Mouse (Mus musculus) forebrain, postnatal 0 days (tissue): ENCODE measurements around the gene Rps8. TPM values are rescaled to one million over a fixed set of nuclear protein-coding genes. Genes with fewer than 3 reads are reported as not detected.
"Not testable (repeated sequence)": the region's sequence is repeated elsewhere in the genome, so short reads cannot be mapped to it uniquely, and the experiment has no call there.

Experiments used
- ATAC-seq: fragments of 200-750 bp; cut with Nextera tagmentation; 2 replicates; pipeline ENCODE4 v1.8.0; 2017; ENCODE audit warnings: mild to moderate bottlenecking, moderate library complexity
- DNase-seq: peaks from one replicate; pipeline ENCODE4 v3.0.0-alpha.2; 2015
- H3K27ac ChIP-seq: fragments of 300-500 bp; sonication (generic); 2 replicates; pipeline ENCODE4 v1.5.1; 2014; ENCODE audit warnings: low read depth, mild to moderate bottlenecking, antibody characterized with exemption, low read length, moderate library complexity, mixed read lengths
- H3K27me3 ChIP-seq: fragments of 300-500 bp; sonication (generic); 2 replicates; pipeline ENCODE4 v1.6.1; 2014; ENCODE audit warnings: mild to moderate bottlenecking, low read length, mixed read lengths; ENCODE audit not compliant: insufficient read depth
- H3K36me3 ChIP-seq: fragments of 300-500 bp; sonication (generic); 2 replicates; pipeline ENCODE4 v1.6.1; 2014; ENCODE audit warnings: mild to moderate bottlenecking, moderate library complexity; ENCODE audit not compliant: insufficient read depth
- H3K4me1 ChIP-seq: fragments of 300-500 bp; sonication (generic); 2 replicates; pipeline ENCODE4 v1.6.1; 2014; ENCODE audit warnings: antibody characterized with exemption; ENCODE audit not compliant: insufficient read depth
- H3K4me2 ChIP-seq: fragments of 300-500 bp; sonication (generic); 2 replicates; pipeline ENCODE4 v1.6.1; 2014; ENCODE audit warnings: low read depth, mild to moderate bottlenecking, moderate library complexity
- H3K4me3 ChIP-seq: fragments of 300-500 bp; sonication (generic); 2 replicates; pipeline ENCODE4 v1.5.1; 2014; ENCODE audit warnings: low read depth, low read length, mixed read lengths
- H3K9ac ChIP-seq: fragments of 300-500 bp; sonication (generic); 2 replicates; pipeline ENCODE4 v1.6.1; 2014; ENCODE audit warnings: mild to moderate bottlenecking
- H3K9me3 ChIP-seq: fragments of 300-500 bp; sonication (generic); 2 replicates; pipeline ENCODE4 v1.6.1; 2016; ENCODE audit warnings: low read length
- CTCF ChIP-seq: sonication (generic); IDR thresholded peaks from 2 replicates; pipeline ENCODE4 v1.5.1; 2016; ENCODE audit warnings: antibody characterized with exemption, control low read depth, low read depth
- WGBS: fragments of 180-500 bp; shearing (Covaris S2); extraction: QIAGEN DNeasy Blood & Tissue Kit; methylation state at CpG from one replicate; pipeline ENCODE4 v1.1.7; 2014; 5-methylcytosine and 5-hydroxymethylcytosine counted together
- polyA plus RNA-seq: library from polyadenylated mRNA; unstranded; fragments of >200 nt; fragmentation: Nextera tagmentation; extraction: Ambion mirVana; gene quantifications from 2 replicates; pipeline ENCODE4 v1.2.1, GENCODE M21; 2015
- total RNA-seq: library from RNA; depleted of rRNA; stranded (reverse); fragments of >200 nt; gene quantifications from 2 replicates; pipeline ENCODE4 v1.2.3, GENCODE M21; 2014

Rps8 gene
- total and polyA plus RNA-seq, 2 experiments from 2014 or later, result 481 to 784 TPM

- peak overlapping the region; percentile 47 for H3K4me2 ChIP-seq
- ATAC-seq, result peak; percentile 70; the same call in 1 of the 2 replicates
- TF ChIP-seq CTCF, result peak; percentile 83
- H3K27ac ChIP-seq, result peak overlapping the region; percentile 87
- H3K9me3 ChIP-seq, result no peaks in the 10 kb centered on the region
- no peaks in the 10 kb centered on the region for H3K4me1 ChIP-seq
- peak overlapping the region; percentile 35 for H3K4me3 ChIP-seq
- H3K36me3 ChIP-seq, result no peaks in the 10 kb centered on the region
- H3K27me3 ChIP-seq, result no peaks in the 10 kb centered on the region
- peak overlapping the region; percentile 75 for H3K9ac ChIP-seq
- WGBS, result 1% methylated on average over 16 of the region's 16 CpGs
- DNase-seq, result peak; percentile 94
Observed at GRCm38 (mm10) chr4:117189382-117189855, 33.4 kb upstream of the Rps8 start.

GRCm38 (mm10) chr4:117188969-117189368 lies 32.9 kb upstream of the Rps8 start:
- 52% methylated on average over 3 of the region's 3 CpGs for WGBS
- no peaks in the 10 kb centered on the region for H3K4me1 ChIP-seq
- no peak for DNase-seq
- H3K36me3 ChIP-seq, result no peaks in the 10 kb centered on the region
- ATAC-seq, result no peak
- H3K4me2 ChIP-seq, result peak overlapping the region; percentile 47
- H3K27me3 ChIP-seq, result no peaks in the 10 kb centered on the region
- 0 out of 2 replicates have a peak overlapping the region, but pooled peaks have one; percentile 75 for H3K9ac ChIP-seq
- no peaks in the 10 kb centered on the region for H3K9me3 ChIP-seq
- no peak for TF ChIP-seq CTCF
- H3K4me3 ChIP-seq, result no peak overlapping the region
- 0 out of 2 replicates have a peak overlapping the region, but pooled peaks have one; percentile 87 for H3K27ac ChIP-seq

GRCm38 (mm10) chr4:117182759-117183096 lies 26.7 kb upstream of the Rps8 start:
- WGBS, result 14% methylated on average over 9 of the region's 9 CpGs
- not testable (repeated sequence) for H3K27me3 ChIP-seq, DNase-seq, H3K36me3 ChIP-seq, H3K9me3 ChIP-seq, H3K4me1 ChIP-seq
- Histone ChIP-seq H3K9ac (peak overlapping the region; percentile 57), H3K4me2 (peak overlapping the region; percentile 81), H3K4me3 (peak overlapping the region; percentile 41), H3K27ac (peak overlapping the region; percentile 74; the same call in 1 of the 2 replicates)
- ATAC-seq, result peak; percentile 42

- no peaks in the 10 kb centered on the region; the same call in 1 of the 2 replicates for H3K4me1 ChIP-seq
- ATAC-seq (peak; percentile 100), DNase-seq (peak; percentile 97)
- peak within 1 kb of the TSS; percentile 81 for H3K4me2 ChIP-seq
- peak within 1 kb of the TSS; percentile 41 for H3K4me3 ChIP-seq
- TF ChIP-seq CTCF, result no peak
- peak within 1 kb of the TSS; percentile 57 for H3K9ac ChIP-seq
- WGBS, result under 1% methylated on average over 42 of the region's 42 CpGs
- peak within 1 kb of the TSS; percentile 74; the same call in 1 of the 2 replicates for H3K27ac ChIP-seq
- H3K27me3 ChIP-seq, result no peaks in the 10 kb centered on the region
- no peaks in the 10 kb centered on the region for H3K9me3 ChIP-seq
- H3K36me3 ChIP-seq, result no peaks in the 10 kb centered on the region
Observed at GRCm38 (mm10) chr4:117181863-117182758, 26.1 kb upstream of the Rps8 start, which contains the start of gene Kif2c. Gene Kif2c (minus strand): TSS chr4:117182639.

- no peak for DNase-seq
- H3K36me3 ChIP-seq, result peaks cover 9% of the 10 kb centered on the region; the same call in 1 of the 2 replicates
- TF ChIP-seq CTCF, result no peak
- H3K27ac ChIP-seq, result no peak overlapping the region
- H3K9ac ChIP-seq, result no peak overlapping the region
- H3K9me3 ChIP-seq, result no peaks in the 10 kb centered on the region
- no peaks in the 10 kb centered on the region for H3K27me3 ChIP-seq
- ATAC-seq, result no peak
- no peaks in the 10 kb centered on the region for H3K4me1 ChIP-seq
- H3K4me2 ChIP-seq, result no peak overlapping the region
- H3K4me3 ChIP-seq, result no peak overlapping the region
- WGBS, result 90% methylated on average over 5 of the region's 5 CpGs
Observed at GRCm38 (mm10) chr4:117169936-117170335, 13.9 kb upstream of the Rps8 start.

- TF ChIP-seq CTCF, result no peak
- WGBS, result 71% methylated on average over 4 of the region's 4 CpGs
- no peak overlapping the region for H3K27ac ChIP-seq
- H3K4me3 ChIP-seq, result no peak overlapping the region
- H3K4me1 ChIP-seq, result no peaks in the 10 kb centered on the region
- H3K4me2 ChIP-seq, result no peak overlapping the region
- no peaks in the 10 kb centered on the region for H3K9me3 ChIP-seq
- H3K9ac ChIP-seq, result no peak overlapping the region
- DNase-seq, result peak; percentile 48
- ATAC-seq, result peak; percentile 90
- no peaks in the 10 kb centered on the region; the same call in 1 of the 2 replicates for H3K36me3 ChIP-seq
- no peaks in the 10 kb centered on the region for H3K27me3 ChIP-seq
Observed at GRCm38 (mm10) chr4:117161183-117161582, 5.1 kb upstream of the Rps8 start.

- Histone ChIP-seq H3K27me3 (no peaks in the 10 kb centered on the region), H3K9me3 (no peaks in the 10 kb centered on the region), H3K4me1 (no peaks in the 10 kb centered on the region), H3K9ac (no peak overlapping the region), H3K27ac (no peak overlapping the region), H3K4me3 (no peak overlapping the region), H3K4me2 (no peak overlapping the region), H3K36me3 (no peaks in the 10 kb centered on the region; the same call in 1 of the 2 replicates)
- no peak for TF ChIP-seq CTCF
- DNase-seq (no peak), ATAC-seq (no peak)
- WGBS, result 81% methylated on average over 10 of the region's 10 CpGs
Observed at GRCm38 (mm10) chr4:117159666-117160065, 3.6 kb upstream of the Rps8 start.
